Mouse (Mus musculus) hindbrain, embryonic 16.5 days (tissue): ENCODE measurements around the gene Canx. TPM values are rescaled to one million over a fixed set of nuclear protein-coding genes. Genes with fewer than 3 reads are reported as not detected.
A peak's percentile ranks its signal among the peaks of the same experiment; 100 is the strongest.

ENCODE experiments used
- ATAC-seq: fragments of 200-750 bp; cut with Nextera tagmentation; 2 replicates; pipeline ENCODE4 v1.8.0; 2017; ENCODE audit warnings: moderate TSS enrichment, moderate library complexity
- H3K27ac ChIP-seq: fragments of 300-500 bp; sonication (generic); 2 replicates; pipeline ENCODE4 v1.5.1; 2014; ENCODE audit warnings: low read depth, mild to moderate bottlenecking, control low read depth, low read length, moderate library complexity
- H3K27me3 ChIP-seq: fragments of 300-500 bp; sonication (generic); replicated peaks from 2 replicates; pipeline ENCODE4 v1.6.1; 2014; ENCODE audit warnings: low read length; ENCODE audit not compliant: control insufficient read depth, insufficient read depth
- H3K36me3 ChIP-seq: fragments of 300-500 bp; sonication (generic); 2 replicates; pipeline ENCODE4 v1.6.1; 2014; ENCODE audit warnings: mild to moderate bottlenecking, low read length, moderate library complexity, mixed read lengths; ENCODE audit not compliant: control insufficient read depth, insufficient read depth
- H3K4me1 ChIP-seq: fragments of 300-500 bp; sonication (generic); 2 replicates; pipeline ENCODE4 v1.6.1; 2014; ENCODE audit warnings: low read depth, low read length; ENCODE audit not compliant: control insufficient read depth, insufficient read depth
- H3K4me2 ChIP-seq: fragments of 300-500 bp; sonication (generic); 2 replicates; pipeline ENCODE4 v1.6.1; 2014; ENCODE audit warnings: mild to moderate bottlenecking, low read length, control low read depth, moderate library complexity
- H3K4me3 ChIP-seq: fragments of 300-500 bp; sonication (generic); 2 replicates; pipeline ENCODE4 v1.5.1; 2014; ENCODE audit warnings: mild to moderate bottlenecking, low read length, control low read depth, moderate library complexity
- H3K9ac ChIP-seq: fragments of 300-500 bp; sonication (generic); 2 replicates; pipeline ENCODE4 v1.6.1; 2014; ENCODE audit warnings: low read depth, mild to moderate bottlenecking, control low read depth, low read length, moderate library complexity
- H3K9me3 ChIP-seq: fragments of 300-500 bp; sonication (generic); 2 replicates; pipeline ENCODE4 v1.6.1; 2014; ENCODE audit warnings: mild to moderate bottlenecking, low read length, moderate library complexity; ENCODE audit not compliant: control insufficient read depth
- WGBS: fragments of 180-500 bp; shearing (Covaris S2); extraction: QIAGEN DNeasy Blood & Tissue Kit; methylation state at CpG from one replicate; pipeline ENCODE4 v1.1.7; 2014; 5-methylcytosine and 5-hydroxymethylcytosine counted together
- polyA plus RNA-seq: library from polyadenylated mRNA; unstranded; fragments of >200 nt; fragmentation: Nextera tagmentation; extraction: Ambion mirVana; gene quantifications from 2 replicates; pipeline ENCODE4 v1.2.1, GENCODE M21; 2015

Gene Canx
- polyA plus RNA-seq, 1 experiment from 2014 or later, result 304 TPM

GRCm38 (mm10) chr11:50345486-50345885 lies 20.0 kb upstream of the Canx start:
- H3K27me3 ChIP-seq, result no peaks in the 10 kb centered on the region
- H3K4me3 ChIP-seq, result no peak overlapping the region
- WGBS, result 83% methylated on average over 4 of the region's 4 CpGs
- H3K27ac ChIP-seq, result no peak overlapping the region
- H3K4me2 ChIP-seq, result no peak overlapping the region
- ATAC-seq, result no peak
- H3K9ac ChIP-seq, result no peak overlapping the region
- no peaks in the 10 kb centered on the region for H3K4me1 ChIP-seq
- H3K36me3 ChIP-seq, result no peaks in the 10 kb centered on the region
- no peaks in the 10 kb centered on the region for H3K9me3 ChIP-seq

- Histone ChIP-seq H3K9ac (no peak overlapping the region), H3K4me2 (no peak overlapping the region), H3K4me1 (no peaks in the 10 kb centered on the region), H3K27ac (no peak overlapping the region), H3K9me3 (no peaks in the 10 kb centered on the region), H3K36me3 (no peaks in the 10 kb centered on the region), H3K4me3 (no peak overlapping the region), H3K27me3 (no peaks in the 10 kb centered on the region)
- ATAC-seq, result no peak
- 78% methylated on average over 4 of the region's 4 CpGs for WGBS
These were observed 11.4 kb upstream of the Canx start for GRCm38 (mm10) chr11:50336891-50337290.

GRCm38 (mm10) chr11:50336126-50336525 lies 10.7 kb upstream of the Canx start:
- H3K4me1 ChIP-seq, result no peaks in the 10 kb centered on the region
- H3K4me3 ChIP-seq, result no peak overlapping the region
- no peaks in the 10 kb centered on the region for H3K36me3 ChIP-seq
- 54% methylated on average over 1 of the region's 1 CpGs for WGBS
- H3K9ac ChIP-seq, result no peak overlapping the region
- H3K9me3 ChIP-seq, result no peaks in the 10 kb centered on the region
- H3K27ac ChIP-seq, result no peak overlapping the region
- H3K27me3 ChIP-seq, result no peaks in the 10 kb centered on the region
- no peak overlapping the region for H3K4me2 ChIP-seq
- no peak for ATAC-seq

GRCm38 (mm10) chr11:50333181-50333580 lies 7.7 kb upstream of the Canx start:
- H3K4me3 ChIP-seq, result no peak overlapping the region
- H3K27ac ChIP-seq, result no peak overlapping the region
- no peaks in the 10 kb centered on the region for H3K4me1 ChIP-seq
- no peak overlapping the region for H3K9ac ChIP-seq
- H3K36me3 ChIP-seq, result no peaks in the 10 kb centered on the region
- H3K27me3 ChIP-seq, result no peaks in the 10 kb centered on the region
- ATAC-seq, result no peak
- WGBS, result 83% methylated on average over 3 of the region's 3 CpGs
- no peaks in the 10 kb centered on the region for H3K9me3 ChIP-seq
- no peak overlapping the region for H3K4me2 ChIP-seq

- WGBS, result 100% methylated on average over 1 of the region's 1 CpGs
- H3K9me3 ChIP-seq, result no peaks in the 10 kb centered on the region
- no peak overlapping the region for H3K4me3 ChIP-seq
- no peak overlapping the region for H3K27ac ChIP-seq
- no peaks in the 10 kb centered on the region for H3K36me3 ChIP-seq
- peaks cover 5% of the 10 kb centered on the region for H3K4me1 ChIP-seq
- H3K4me2 ChIP-seq, result no peak overlapping the region
- no peak overlapping the region for H3K9ac ChIP-seq
- no peak for ATAC-seq
- H3K27me3 ChIP-seq, result no peaks in the 10 kb centered on the region
These were observed 3.9 kb upstream of the Canx start for GRCm38 (mm10) chr11:50329378-50329777.

- H3K9me3 ChIP-seq, result no peaks in the 10 kb centered on the region
- peaks cover 17% of the 10 kb centered on the region for H3K4me1 ChIP-seq
- H3K27ac ChIP-seq, result no peak overlapping the region
- no peak overlapping the region for H3K9ac ChIP-seq
- H3K4me2 ChIP-seq, result no peak overlapping the region
- H3K36me3 ChIP-seq, result no peaks in the 10 kb centered on the region
- 96% methylated on average over 3 of the region's 3 CpGs for WGBS
- H3K27me3 ChIP-seq, result no peaks in the 10 kb centered on the region
- ATAC-seq, result no peak
- H3K4me3 ChIP-seq, result no peak overlapping the region
These were observed 2.7 kb upstream of the Canx start for GRCm38 (mm10) chr11:50328075-50328625.

- Histone ChIP-seq H3K36me3 (no peaks in the 10 kb centered on the region), H3K27ac (peak overlapping the region; percentile 83), H3K4me3 (peak overlapping the region; percentile 71), H3K27me3 (no peaks in the 10 kb centered on the region), H3K4me2 (peak overlapping the region; percentile 62), H3K9me3 (no peaks in the 10 kb centered on the region), H3K4me1 (peaks cover 25% of the 10 kb centered on the region), H3K9ac (peak overlapping the region; percentile 81)
- WGBS, result 4% methylated on average over 7 of the region's 7 CpGs
- ATAC-seq, result no peak
These were observed 961 bp upstream of the Canx start for GRCm38 (mm10) chr11:50326302-50326966.

- Histone ChIP-seq H3K36me3 (no peaks in the 10 kb centered on the region), H3K27ac (peak overlapping the region; percentile 89), H3K4me3 (peak overlapping the region; percentile 71), H3K9me3 (no peaks in the 10 kb centered on the region), H3K4me1 (peaks cover 25% of the 10 kb centered on the region), H3K9ac (peak overlapping the region; percentile 88), H3K27me3 (no peaks in the 10 kb centered on the region), H3K4me2 (peak overlapping the region; percentile 82)
- 2% methylated on average over 34 of the region's 34 CpGs for WGBS
- ATAC-seq, result peak; percentile 77
These were observed 562 bp downstream of the Canx start for GRCm38 (mm10) chr11:50324751-50325471.

GRCm38 (mm10) chr11:50323843-50324242 lies 1.6 kb downstream of the Canx start:
- H3K27me3 ChIP-seq, result no peaks in the 10 kb centered on the region
- whole genome bisulfite sequencing, result 45% methylated on average over 1 of the region's 1 CpGs

More at GRCm38 (mm10) chr11:50323843-50324242, 1.6 kb downstream of the Canx start:
- H3K4me2 ChIP-seq, result peak overlapping the region; percentile 82
- no peak overlapping the region for H3K27ac ChIP-seq
- no peaks in the 10 kb centered on the region for H3K9me3 ChIP-seq
- H3K4me3 ChIP-seq, result peak overlapping the region; percentile 71
- H3K4me1 ChIP-seq, result peaks cover 25% of the 10 kb centered on the region
- no peak for ATAC-seq
- H3K9ac ChIP-seq, result 0 out of 2 replicates have a peak overlapping the region, but pooled peaks have one; percentile 14
- peaks cover 3% of the 10 kb centered on the region; the same call in 1 of the 2 replicates for H3K36me3 ChIP-seq
